Mouse (Mus musculus): ENCODE data around the gene Olfr473. TPM values are rescaled to one million over a fixed set of nuclear protein-coding genes. Genes with fewer than 3 reads are reported as not detected.
"Not testable (repeated sequence)": the region's sequence is repeated elsewhere in the genome, so short reads cannot be mapped to it uniquely, and the experiment has no call there.

The Olfr473 gene
- not detected in 2 replicates for polyA plus RNA-seq (2016; fragmentation: Nextera tagmentation; extraction: Ambion mirVana)

- 97% methylated on average over 1 of the region's 1 CpGs for WGBS
Observed at GRCm38 (mm10) chr7:107930146-107930545, at the start of gene Olfr473. Gene Olfr473 (plus strand): TSS chr7:107930446.

GRCm38 (mm10) chr7:107897602-107898001, 32.6 kb upstream of the Olfr473 start, which contains the start of gene Olfr472:
Gene Olfr472 (plus strand): TSS chr7:107897902.
- Histone ChIP-seq H3K4me3 (replicated peaks) (no peak within 1 kb of the TSS), H3K27ac (no peak within 1 kb of the TSS), H3K36me3 (no peaks in the 10 kb centered on the region), H3K4me2 (no peak within 1 kb of the TSS), H3K27me3 (no peaks in the 10 kb centered on the region), H3K4me1 (replicated peaks) (no peaks in the 10 kb centered on the region), H3K9me3 (no peaks in the 10 kb centered on the region), H3K9ac (replicated peaks) (no peak within 1 kb of the TSS)
- no peak for ATAC-seq (ENCODE audit: insufficient number of reproducible peaks, insufficient read depth, low FRiP score, low TSS enrichment, low read depth)

More at GRCm38 (mm10) chr7:107930146-107930545, at the start of gene Olfr473:
- Histone ChIP-seq H3K27me3 (no peaks in the 10 kb centered on the region), H3K27ac (no peak within 1 kb of the TSS), H3K4me2 (no peak within 1 kb of the TSS), H3K4me3 (replicated peaks) (no peak within 1 kb of the TSS), H3K36me3 (no peaks in the 10 kb centered on the region), H3K9ac (replicated peaks) (no peak within 1 kb of the TSS), H3K4me1 (replicated peaks) (no peaks in the 10 kb centered on the region), H3K9me3 (no peaks in the 10 kb centered on the region)
- no peak for ATAC-seq (ENCODE audit: insufficient number of reproducible peaks, insufficient read depth, low FRiP score, low TSS enrichment, low read depth)

- H3K36me3 ChIP-seq; H3K4me2 ChIP-seq; H3K27ac ChIP-seq; H3K4me1 ChIP-seq (replicated peaks); H3K9ac ChIP-seq (replicated peaks); H3K9me3 ChIP-seq; H3K4me3 ChIP-seq (replicated peaks); H3K27me3 ChIP-seq; ATAC-seq (ENCODE audit: insufficient number of reproducible peaks, insufficient read depth, low FRiP score, low TSS enrichment, low read depth): not testable (repeated sequence)
- WGBS, result 94% methylated on average over 12 of the region's 12 CpGs
Observed at GRCm38 (mm10) chr7:107952539-107952938, 22.3 kb downstream of the Olfr473 start.

GRCm38 (mm10) chr7:107954343-107954742, 24.1 kb downstream of the Olfr473 start, which contains the start of gene Olfr474:
Gene Olfr474 (plus strand): TSS chr7:107954643.
- ATAC-seq (ENCODE audit: insufficient number of reproducible peaks, insufficient read depth, low FRiP score, low TSS enrichment, low read depth), result no peak
- Histone ChIP-seq H3K4me2 (no peak within 1 kb of the TSS), H3K36me3 (no peaks in the 10 kb centered on the region), H3K9ac (replicated peaks) (no peak within 1 kb of the TSS), H3K9me3 (peaks cover 4% of the 10 kb centered on the region; the same call in 1 of the 2 replicates), H3K4me3 (replicated peaks) (no peak within 1 kb of the TSS), H3K4me1 (replicated peaks) (no peaks in the 10 kb centered on the region), H3K27me3 (no peaks in the 10 kb centered on the region), H3K27ac (no peak within 1 kb of the TSS)
- WGBS, result 82% methylated on average over 1 of the region's 1 CpGs

- H3K27ac ChIP-seq, result no peak within 1 kb of the TSS
- no peak within 1 kb of the TSS for H3K9ac ChIP-seq (replicated peaks)
- WGBS, result 58% methylated on average over 1 of the region's 1 CpGs
- H3K4me1 ChIP-seq (replicated peaks), result no peaks in the 10 kb centered on the region
- H3K4me3 ChIP-seq (replicated peaks), result no peak within 1 kb of the TSS
- H3K4me2 ChIP-seq, result no peak within 1 kb of the TSS
- no peaks in the 10 kb centered on the region for H3K9me3 ChIP-seq
- no peak for ATAC-seq (ENCODE audit: insufficient number of reproducible peaks, insufficient read depth, low FRiP score, low TSS enrichment, low read depth)
- no peaks in the 10 kb centered on the region for H3K27me3 ChIP-seq
- H3K36me3 ChIP-seq, result no peaks in the 10 kb centered on the region
Observed at GRCm38 (mm10) chr7:107964503-107964902, 34.3 kb downstream of the Olfr473 start, which contains the start of gene Olfr476. Gene Olfr476 (plus strand): TSS chr7:107964803.

Other genes starting within 250 kb of the Olfr473 start
- gene Cyb5r2, start 172.4 kb upstream of the Olfr473 start, polyA plus RNA-seq (2016; fragmentation: Nextera tagmentation; extraction: Ambion mirVana), result 0.16 and 0.37 TPM in 2 replicates
- not detected in 2 replicates for gene Ovch2, start 129.2 kb upstream of the Olfr473 start, polyA plus RNA-seq (2016; fragmentation: Nextera tagmentation; extraction: Ambion mirVana)
- not detected in 2 replicates for gene Olfr467, start 118.2 kb upstream of the Olfr473 start, polyA plus RNA-seq (2016; fragmentation: Nextera tagmentation; extraction: Ambion mirVana)
- not detected in 2 replicates for gene Olfr469, start 104.9 kb upstream of the Olfr473 start, polyA plus RNA-seq (2016; fragmentation: Nextera tagmentation; extraction: Ambion mirVana)
- not detected in 2 replicates for gene Olfr470, start 83.0 kb upstream of the Olfr473 start, polyA plus RNA-seq (2016; fragmentation: Nextera tagmentation; extraction: Ambion mirVana)
- gene Olfr472, start 32.5 kb upstream of the Olfr473 start, polyA plus RNA-seq (2016; fragmentation: Nextera tagmentation; extraction: Ambion mirVana), result not detected in 2 replicates
- gene Olfr474, start 24.2 kb downstream of the Olfr473 start, polyA plus RNA-seq (2016; fragmentation: Nextera tagmentation; extraction: Ambion mirVana), result not detected in 2 replicates
- not detected in 2 replicates for gene Olfr476, start 34.4 kb downstream of the Olfr473 start, polyA plus RNA-seq (2016; fragmentation: Nextera tagmentation; extraction: Ambion mirVana)
- gene Olfr477, start 56.2 kb downstream of the Olfr473 start, polyA plus RNA-seq (2016; fragmentation: Nextera tagmentation; extraction: Ambion mirVana), result not detected in 2 replicates
- gene Olfr478, start 103.5 kb downstream of the Olfr473 start, polyA plus RNA-seq (2016; fragmentation: Nextera tagmentation; extraction: Ambion mirVana), result not detected in 2 replicates
- not detected in 2 replicates for gene Olfr479, start 120.2 kb downstream of the Olfr473 start, polyA plus RNA-seq (2016; fragmentation: Nextera tagmentation; extraction: Ambion mirVana)
- gene Olfr480, start 136.9 kb downstream of the Olfr473 start, polyA plus RNA-seq (2016; fragmentation: Nextera tagmentation; extraction: Ambion mirVana), result not detected in 2 replicates
- not detected in 2 replicates for gene Olfr481, start 149.4 kb downstream of the Olfr473 start, polyA plus RNA-seq (2016; fragmentation: Nextera tagmentation; extraction: Ambion mirVana)
- not detected in 2 replicates for gene Olfr482, start 167.1 kb downstream of the Olfr473 start, polyA plus RNA-seq (2016; fragmentation: Nextera tagmentation; extraction: Ambion mirVana)
- not detected in 2 replicates for gene Olfr483, start 170.4 kb downstream of the Olfr473 start, polyA plus RNA-seq (2016; fragmentation: Nextera tagmentation; extraction: Ambion mirVana)
- gene Olfr484, start 197.0 kb downstream of the Olfr473 start, polyA plus RNA-seq (2016; fragmentation: Nextera tagmentation; extraction: Ambion mirVana), result not detected in 2 replicates
- not detected in 2 replicates for gene Olfr485, start 229.4 kb downstream of the Olfr473 start, polyA plus RNA-seq (2016; fragmentation: Nextera tagmentation; extraction: Ambion mirVana)
- gene Olfr486, start 242.3 kb downstream of the Olfr473 start, polyA plus RNA-seq (2016; fragmentation: Nextera tagmentation; extraction: Ambion mirVana), result not detected in 2 replicates